Mouse (Mus musculus): ENCODE measurements around the gene Azin2. TPM values are rescaled to one million over a fixed set of nuclear protein-coding genes. Genes with fewer than 3 reads are reported as not detected.

The Azin2 gene
- polyA plus RNA-seq (2014; fragmentation: Nextera tagmentation; extraction: Ambion mirVana) = 17.5 and 20.1 TPM in 2 replicates

- ATAC-seq (replicated peaks; ENCODE audit: low FRiP score, low TSS enrichment, low read depth) (peak; percentile 94), DNase-seq (ENCODE audit: low spot score) (peak; percentile 99)
- Histone ChIP-seq H3K27ac (ENCODE audit: low read depth) (peak within 1 kb of the TSS; percentile 52; the same call in 1 of the 2 replicates), H3K4me1 (replicated peaks; ENCODE audit: control insufficient read depth, insufficient read depth, low read length) (peaks cover 5% of the 10 kb centered on the region), H3K4me2 (ENCODE audit: low read length) (peak within 1 kb of the TSS; percentile 85), H3K36me3 (ENCODE audit: control insufficient read depth, insufficient read depth, low read length) (no peaks in the 10 kb centered on the region), H3K9me3 (ENCODE audit: control insufficient read depth, low read length) (no peaks in the 10 kb centered on the region), H3K27me3 (replicated peaks; ENCODE audit: control insufficient read depth, insufficient read depth, low read length) (no peaks in the 10 kb centered on the region), H3K4me3 (ENCODE audit: low read depth, low read length) (peak within 1 kb of the TSS; percentile 70), H3K9ac (ENCODE audit: low read length) (peak within 1 kb of the TSS; percentile 69)
- under 1% methylated on average over 64 of the region's 72 CpGs for WGBS
Measured at GRCm38 (mm10) chr4:128962029-128962925, at the start of gene Azin2. Gene Azin2, minus strand, starts transcription at chr4:128962442.

- Histone ChIP-seq H3K27ac (ENCODE audit: low read depth) (no peak overlapping the region), H3K9ac (ENCODE audit: low read length) (no peak overlapping the region), H3K4me3 (ENCODE audit: low read depth, low read length) (no peak overlapping the region), H3K9me3 (ENCODE audit: control insufficient read depth, low read length) (no peaks in the 10 kb centered on the region), H3K27me3 (replicated peaks; ENCODE audit: control insufficient read depth, insufficient read depth, low read length) (no peaks in the 10 kb centered on the region), H3K36me3 (ENCODE audit: control insufficient read depth, insufficient read depth, low read length) (peaks cover 48% of the 10 kb centered on the region), H3K4me2 (ENCODE audit: low read length) (no peak overlapping the region), H3K4me1 (replicated peaks; ENCODE audit: control insufficient read depth, insufficient read depth, low read length) (0 out of 2 replicates have a peak, but pooled peaks cover 3% of the 10 kb centered on the region)
- no peak for DNase-seq (ENCODE audit: low spot score)
- WGBS = 68% methylated on average over 15 of the region's 15 CpGs
- no peak for ATAC-seq (replicated peaks; ENCODE audit: low FRiP score, low TSS enrichment, low read depth)
Measured at GRCm38 (mm10) chr4:129011604-129012121, 49.4 kb upstream of the Azin2 start.

- DNase-seq (ENCODE audit: low spot score) = no peak
- no peaks in the 10 kb centered on the region for H3K9me3 ChIP-seq (ENCODE audit: control insufficient read depth, low read length)
- 72% methylated on average over 5 of the region's 5 CpGs for WGBS
- no peak overlapping the region for H3K27ac ChIP-seq (ENCODE audit: low read depth)
- no peak overlapping the region for H3K9ac ChIP-seq (ENCODE audit: low read length)
- no peak overlapping the region for H3K4me3 ChIP-seq (ENCODE audit: low read depth, low read length)
- no peaks in the 10 kb centered on the region for H3K4me1 ChIP-seq (replicated peaks; ENCODE audit: control insufficient read depth, insufficient read depth, low read length)
- no peak overlapping the region for H3K4me2 ChIP-seq (ENCODE audit: low read length)
- no peaks in the 10 kb centered on the region for H3K27me3 ChIP-seq (replicated peaks; ENCODE audit: control insufficient read depth, insufficient read depth, low read length)
- peaks cover 62% of the 10 kb centered on the region for H3K36me3 ChIP-seq (ENCODE audit: control insufficient read depth, insufficient read depth, low read length)
- ATAC-seq (replicated peaks; ENCODE audit: low FRiP score, low TSS enrichment, low read depth) = no peak
Measured at GRCm38 (mm10) chr4:129009521-129009920, 47.3 kb upstream of the Azin2 start.

- no peak overlapping the region for H3K4me2 ChIP-seq (ENCODE audit: low read length)
- H3K36me3 ChIP-seq (ENCODE audit: control insufficient read depth, insufficient read depth, low read length) = peaks cover 67% of the 10 kb centered on the region
- H3K27ac ChIP-seq (ENCODE audit: low read depth) = no peak overlapping the region
- WGBS = 61% methylated on average over 3 of the region's 3 CpGs
- H3K9ac ChIP-seq (ENCODE audit: low read length) = no peak overlapping the region
- no peaks in the 10 kb centered on the region for H3K9me3 ChIP-seq (ENCODE audit: control insufficient read depth, low read length)
- H3K4me1 ChIP-seq (replicated peaks; ENCODE audit: control insufficient read depth, insufficient read depth, low read length) = no peaks in the 10 kb centered on the region
- ATAC-seq (replicated peaks; ENCODE audit: low FRiP score, low TSS enrichment, low read depth) (no peak), DNase-seq (ENCODE audit: low spot score) (no peak)
- H3K27me3 ChIP-seq (replicated peaks; ENCODE audit: control insufficient read depth, insufficient read depth, low read length) = no peaks in the 10 kb centered on the region
- H3K4me3 ChIP-seq (ENCODE audit: low read depth, low read length) = no peak overlapping the region
Measured at GRCm38 (mm10) chr4:129008672-129009071, 46.4 kb upstream of the Azin2 start.

GRCm38 (mm10) chr4:129008006-129008519 is 45.8 kb upstream of the Azin2 start:
- DNase-seq (ENCODE audit: low spot score) (no peak), ATAC-seq (replicated peaks; ENCODE audit: low FRiP score, low TSS enrichment, low read depth) (no peak)
- H3K9me3 ChIP-seq (ENCODE audit: control insufficient read depth, low read length) = no peaks in the 10 kb centered on the region
- H3K9ac ChIP-seq (ENCODE audit: low read length) = no peak overlapping the region
- H3K4me1 ChIP-seq (replicated peaks; ENCODE audit: control insufficient read depth, insufficient read depth, low read length) = no peaks in the 10 kb centered on the region
- H3K4me3 ChIP-seq (ENCODE audit: low read depth, low read length) = no peak overlapping the region
- no peak overlapping the region for H3K4me2 ChIP-seq (ENCODE audit: low read length)
- H3K36me3 ChIP-seq (ENCODE audit: control insufficient read depth, insufficient read depth, low read length) = peaks cover 73% of the 10 kb centered on the region
- 85% methylated on average over 12 of the region's 12 CpGs for WGBS
- H3K27me3 ChIP-seq (replicated peaks; ENCODE audit: control insufficient read depth, insufficient read depth, low read length) = no peaks in the 10 kb centered on the region
- no peak overlapping the region for H3K27ac ChIP-seq (ENCODE audit: low read depth)

GRCm38 (mm10) chr4:129003720-129004119 is 41.5 kb upstream of the Azin2 start:
- peaks cover 87% of the 10 kb centered on the region for H3K36me3 ChIP-seq (ENCODE audit: control insufficient read depth, insufficient read depth, low read length)
- no peak for DNase-seq (ENCODE audit: low spot score)
- 92% methylated on average over 8 of the region's 8 CpGs for WGBS

GRCm38 (mm10) chr4:129000786-129001185 is 38.5 kb upstream of the Azin2 start:
- Histone ChIP-seq H3K27ac (ENCODE audit: low read depth) (no peak overlapping the region), H3K27me3 (replicated peaks; ENCODE audit: control insufficient read depth, insufficient read depth, low read length) (no peaks in the 10 kb centered on the region), H3K4me1 (replicated peaks; ENCODE audit: control insufficient read depth, insufficient read depth, low read length) (peaks cover 26% of the 10 kb centered on the region), H3K4me2 (ENCODE audit: low read length) (no peak overlapping the region), H3K36me3 (ENCODE audit: control insufficient read depth, insufficient read depth, low read length) (peaks cover 66% of the 10 kb centered on the region), H3K9ac (ENCODE audit: low read length) (no peak overlapping the region), H3K9me3 (ENCODE audit: control insufficient read depth, low read length) (no peaks in the 10 kb centered on the region), H3K4me3 (ENCODE audit: low read depth, low read length) (no peak overlapping the region)
- ATAC-seq (replicated peaks; ENCODE audit: low FRiP score, low TSS enrichment, low read depth) (no peak), DNase-seq (ENCODE audit: low spot score) (no peak)
- 88% methylated on average over 3 of the region's 3 CpGs for WGBS

More at GRCm38 (mm10) chr4:129003720-129004119, 41.5 kb upstream of the Azin2 start:
- no peak overlapping the region for H3K27ac ChIP-seq (ENCODE audit: low read depth)
- peaks cover 3% of the 10 kb centered on the region; the same call in 1 of the 2 replicates for H3K4me1 ChIP-seq (replicated peaks; ENCODE audit: control insufficient read depth, insufficient read depth, low read length)
- H3K9ac ChIP-seq (ENCODE audit: low read length) = no peak overlapping the region
- no peak for ATAC-seq (replicated peaks; ENCODE audit: low FRiP score, low TSS enrichment, low read depth)
- H3K4me2 ChIP-seq (ENCODE audit: low read length) = no peak overlapping the region
- no peaks in the 10 kb centered on the region for H3K9me3 ChIP-seq (ENCODE audit: control insufficient read depth, low read length)
- H3K27me3 ChIP-seq (replicated peaks; ENCODE audit: control insufficient read depth, insufficient read depth, low read length) = no peaks in the 10 kb centered on the region
- no peak overlapping the region for H3K4me3 ChIP-seq (ENCODE audit: low read depth, low read length)

GRCm38 (mm10) chr4:128998401-128998800 is 36.2 kb upstream of the Azin2 start:
- whole genome bisulfite sequencing = 72% methylated on average over 8 of the region's 8 CpGs
- no peaks in the 10 kb centered on the region for H3K9me3 ChIP-seq (ENCODE audit: control insufficient read depth, low read length)
- H3K4me3 ChIP-seq (ENCODE audit: low read depth, low read length) = no peak overlapping the region
- peaks cover 41% of the 10 kb centered on the region for H3K4me1 ChIP-seq (replicated peaks; ENCODE audit: control insufficient read depth, insufficient read depth, low read length)
- ATAC-seq (replicated peaks; ENCODE audit: low FRiP score, low TSS enrichment, low read depth) (no peak), DNase-seq (ENCODE audit: low spot score) (no peak)
- peaks cover 48% of the 10 kb centered on the region for H3K36me3 ChIP-seq (ENCODE audit: control insufficient read depth, insufficient read depth, low read length)
- no peaks in the 10 kb centered on the region for H3K27me3 ChIP-seq (replicated peaks; ENCODE audit: control insufficient read depth, insufficient read depth, low read length)
- H3K27ac ChIP-seq (ENCODE audit: low read depth) = no peak overlapping the region
- no peak overlapping the region for H3K9ac ChIP-seq (ENCODE audit: low read length)
- H3K4me2 ChIP-seq (ENCODE audit: low read length) = no peak overlapping the region
